Mouse (Mus musculus): Measurements from ENCODE around the gene 1110008P14Rik.
A peak's percentile ranks its signal among the peaks of the same experiment; 100 is the strongest.
"Not testable (repeated sequence)": the region's sequence is repeated elsewhere in the genome, so short reads cannot be mapped to it uniquely, and the experiment has no call there.

1110008P14Rik gene

GRCm38 (mm10) chr2:32363376-32364106, 18.2 kb downstream of the 1110008P14Rik start:
- DNase-seq (ENCODE audit: low read depth, low spot score): peak; percentile 45

GRCm38 (mm10) chr2:32362817-32363340, 18.9 kb downstream of the 1110008P14Rik start:
- DNase-seq (ENCODE audit: low read depth, low spot score): peak; percentile 89

- DNase-seq (ENCODE audit: low read depth, low spot score): not testable (repeated sequence)
Observed at GRCm38 (mm10) chr2:32362274-32362673, 19.5 kb downstream of the 1110008P14Rik start.

- peak; percentile 72 for DNase-seq (ENCODE audit: low read depth, low spot score)
Observed at GRCm38 (mm10) chr2:32361437-32361836, 20.3 kb downstream of the 1110008P14Rik start.

GRCm38 (mm10) chr2:32360741-32361140, 21.0 kb downstream of the 1110008P14Rik start:
- peak; percentile 83 for DNase-seq (ENCODE audit: low read depth, low spot score)

GRCm38 (mm10) chr2:32358381-32358780, 23.4 kb downstream of the 1110008P14Rik start:
- DNase-seq (ENCODE audit: low read depth, low spot score): no peak

- no peak for DNase-seq (ENCODE audit: low read depth, low spot score)
Observed at GRCm38 (mm10) chr2:32357710-32358109, 24.0 kb downstream of the 1110008P14Rik start.

GRCm38 (mm10) chr2:32356216-32356615, 25.5 kb downstream of the 1110008P14Rik start:
- DNase-seq (ENCODE audit: low read depth, low spot score): no peak

- DNase-seq (ENCODE audit: low read depth, low spot score): no peak
Observed at GRCm38 (mm10) chr2:32354336-32354895, 27.3 kb downstream of the 1110008P14Rik start.

- no peak for DNase-seq (ENCODE audit: low read depth, low spot score)
Observed at GRCm38 (mm10) chr2:32353836-32354235, 27.9 kb downstream of the 1110008P14Rik start.

GRCm38 (mm10) chr2:32353007-32353542, 28.7 kb downstream of the 1110008P14Rik start, which contains the start of gene Dnm1:
Gene Dnm1 (minus strand): TSS chr2:32353338.
- DNase-seq (ENCODE audit: low read depth, low spot score): peak; percentile 91

GRCm38 (mm10) chr2:32352151-32353006, 29.4 kb downstream of the 1110008P14Rik start, which contains the start of gene Ciz1:
Gene Ciz1 (plus strand): TSS chr2:32352327.
- peak; percentile 67 for DNase-seq (ENCODE audit: low read depth, low spot score)

- DNase-seq (ENCODE audit: low read depth, low spot score): no peak
Observed at GRCm38 (mm10) chr2:32351471-32351961, 30.2 kb downstream of the 1110008P14Rik start.

- DNase-seq (ENCODE audit: low read depth, low spot score): no peak
Observed at GRCm38 (mm10) chr2:32350471-32351051, 31.2 kb downstream of the 1110008P14Rik start.

GRCm38 (mm10) chr2:32349625-32350255, 32.0 kb downstream of the 1110008P14Rik start:
- DNase-seq (ENCODE audit: low read depth, low spot score): no peak

- no peak for DNase-seq (ENCODE audit: low read depth, low spot score)
Observed at GRCm38 (mm10) chr2:32348311-32348710, 33.4 kb downstream of the 1110008P14Rik start.

- no peak for DNase-seq (ENCODE audit: low read depth, low spot score)
Observed at GRCm38 (mm10) chr2:32347019-32347418, 34.7 kb downstream of the 1110008P14Rik start.

GRCm38 (mm10) chr2:32344598-32345321, 37.0 kb downstream of the 1110008P14Rik start:
- DNase-seq (ENCODE audit: low read depth, low spot score): no peak

- DNase-seq (ENCODE audit: low read depth, low spot score): no peak
Observed at GRCm38 (mm10) chr2:32344056-32344455, 37.7 kb downstream of the 1110008P14Rik start.

- no peak for DNase-seq (ENCODE audit: low read depth, low spot score)
Observed at GRCm38 (mm10) chr2:32343351-32343671, 38.4 kb downstream of the 1110008P14Rik start.

All from CD4-positive, CD25-positive, alpha-beta regulatory T cell, adult 2 months (primary cell).